Mouse (Mus musculus): ENCODE measurements at regions not wholly inside any gene's neighbourhood (a gene's known extent, or its start where the extent isn't known, plus 50 kb on each side); places are given as distances from the start of the nearest gene placed in this dataset.
A peak's percentile ranks its signal among the peaks of the same experiment; 100 is the strongest.

DNA sequence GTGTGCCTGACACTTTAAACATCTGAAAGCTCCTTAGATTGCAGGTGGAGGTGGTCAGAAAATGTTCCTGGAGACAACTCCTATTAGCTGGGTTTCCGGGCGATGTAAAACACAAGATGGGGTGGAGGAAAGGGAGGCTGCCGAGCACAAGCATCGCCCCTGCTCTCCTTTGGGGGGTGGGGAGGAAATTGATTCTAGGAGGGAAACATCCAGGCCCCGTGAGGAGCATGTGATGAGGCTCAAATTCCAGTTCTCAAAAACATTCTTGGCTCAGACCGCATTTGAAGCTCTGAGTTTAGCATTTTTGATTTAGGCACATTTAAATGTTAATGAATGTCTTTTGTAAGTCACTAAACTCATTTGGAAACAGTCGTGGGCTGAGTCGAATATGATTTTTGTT, 105.5 kb downstream of the Rpl14 start:
- no peak for DNase-seq (ENCODE audit: low read depth)

DNA sequence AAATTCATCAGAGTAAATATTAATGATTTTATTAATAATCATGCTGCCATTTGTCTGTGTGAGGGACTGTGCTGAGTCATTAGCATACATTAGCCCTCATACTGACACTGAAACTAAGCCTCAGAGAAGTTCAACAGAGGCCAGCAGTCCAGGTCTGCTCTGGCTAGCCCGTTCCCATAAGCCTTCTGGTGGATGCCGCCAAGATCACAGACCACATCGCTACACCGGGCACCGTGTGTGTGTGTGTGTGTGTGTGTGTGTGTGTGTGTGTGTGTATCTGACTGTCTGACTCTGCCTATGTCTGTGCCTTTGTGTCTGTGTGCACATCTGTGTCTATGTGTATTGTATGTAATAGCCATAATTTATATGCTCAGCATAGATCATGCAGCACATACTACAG, 106.0 kb downstream of the Rpl14 start:
- DNase-seq (ENCODE audit: low read depth): no peak

DNA sequence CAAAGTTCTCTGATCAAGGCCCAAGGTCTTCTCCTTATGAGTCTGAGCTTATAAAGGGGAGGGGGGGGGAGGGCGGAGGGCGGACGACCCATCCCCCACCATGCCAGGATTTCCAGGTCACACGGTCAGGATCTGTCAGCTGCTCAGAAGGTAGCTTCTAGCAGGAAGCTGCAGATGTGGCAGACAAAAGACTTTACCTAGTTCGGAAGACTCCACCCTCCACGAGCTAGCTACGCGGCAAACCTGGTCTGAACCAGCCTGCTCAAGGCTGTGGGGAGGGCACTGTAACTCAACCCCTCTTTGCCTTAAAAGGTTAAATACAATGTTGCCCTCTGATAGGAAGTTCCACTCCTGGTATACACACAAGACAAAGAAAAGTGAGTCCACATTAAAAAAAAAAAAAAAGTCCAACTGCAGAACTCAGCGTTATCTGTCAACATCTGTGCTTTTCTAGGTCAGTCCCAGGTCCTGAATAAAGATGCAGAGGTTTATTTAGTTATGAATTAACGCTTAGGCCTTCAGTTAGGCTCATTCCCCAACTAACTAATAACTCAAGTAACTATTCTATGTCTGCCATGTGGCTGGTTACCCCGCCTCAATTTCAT, 108.7 kb downstream of the Rpl14 start:
- DNase-seq (ENCODE audit: low read depth): no peak

DNA sequence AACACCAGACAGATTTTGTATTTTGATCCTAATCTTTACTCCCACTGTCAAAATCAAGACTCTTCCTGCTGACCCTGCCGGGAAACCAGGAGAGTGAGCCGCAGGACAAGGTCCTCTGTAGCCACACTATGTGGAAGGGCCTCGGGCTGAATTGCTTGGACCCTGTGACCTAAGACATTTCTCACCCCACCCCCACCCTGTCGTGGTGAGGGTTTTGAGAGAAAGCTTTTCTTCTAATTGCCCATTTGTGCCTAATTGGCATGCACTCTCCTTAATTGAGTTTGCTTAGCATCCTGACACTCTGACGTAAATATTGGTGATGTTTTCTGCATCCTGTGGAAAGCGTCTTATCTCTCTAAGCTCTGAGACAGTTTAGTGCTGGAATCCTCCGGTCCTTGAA, 110.2 kb downstream of the Rpl14 start:
- DNase-seq (ENCODE audit: low read depth): no peak

DNA sequence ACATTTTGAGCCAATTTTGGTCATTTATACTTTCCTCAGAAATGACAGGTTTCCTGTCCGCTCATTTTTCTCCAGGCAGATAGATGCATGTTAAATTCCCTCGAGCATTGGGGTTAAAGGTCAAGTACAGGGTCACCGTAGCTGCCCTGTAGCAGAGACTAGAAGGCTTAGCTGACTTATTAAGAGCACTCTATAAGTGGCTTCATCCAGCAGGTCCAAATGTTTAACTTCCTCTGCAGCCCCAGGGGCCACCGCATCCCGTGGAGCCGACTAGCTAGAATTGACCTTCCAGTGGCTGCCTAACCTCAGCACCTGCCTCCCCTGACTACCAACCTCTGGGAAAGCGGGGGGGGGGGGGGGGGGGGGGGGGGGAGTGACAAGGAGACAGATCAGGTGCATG, 114.7 kb downstream of the Rpl14 start:
- DNase-seq (ENCODE audit: low read depth): no peak

DNA sequence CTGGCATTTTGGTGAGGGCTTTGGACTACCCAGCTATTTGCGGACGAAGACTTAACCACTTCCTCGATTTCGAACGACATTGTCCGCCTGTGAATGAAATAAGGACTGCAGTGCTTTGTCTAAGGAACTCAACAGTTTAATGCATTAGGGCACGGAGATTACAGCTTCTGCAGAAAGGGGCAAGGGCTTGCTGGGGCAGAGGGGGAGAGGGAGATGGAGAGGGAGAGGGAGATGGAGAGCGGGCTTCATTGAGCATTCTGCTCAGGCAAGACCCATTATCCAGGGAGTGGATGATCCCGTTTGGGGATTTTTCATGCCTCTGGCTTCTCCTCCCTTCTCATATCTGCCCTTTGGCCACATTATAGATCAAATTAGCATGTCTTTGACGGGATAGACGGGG, 117.8 kb downstream of the Rpl14 start:
- DNase-seq (ENCODE audit: low read depth): no peak

DNA sequence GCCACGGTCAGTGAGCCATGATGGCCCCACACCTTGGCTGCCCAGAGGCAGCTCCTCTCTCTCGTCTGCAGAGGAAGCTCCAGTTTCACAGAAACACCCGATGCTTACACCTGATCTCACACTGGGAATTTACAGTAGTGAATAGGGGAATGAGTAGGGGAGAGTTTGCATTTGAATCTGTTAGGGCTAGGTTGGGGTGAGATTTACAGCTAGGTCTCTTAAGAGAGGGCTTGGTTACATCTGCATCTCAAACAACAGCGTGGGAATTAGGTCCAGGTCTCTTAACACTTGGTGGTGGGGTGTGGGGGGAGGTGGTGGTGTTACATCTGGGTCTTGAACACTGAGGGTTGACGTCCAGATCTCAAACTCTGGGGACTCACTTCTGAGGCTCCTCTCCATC, 119.3 kb downstream of the Rpl14 start:
- DNase-seq (ENCODE audit: low read depth): no peak

DNA sequence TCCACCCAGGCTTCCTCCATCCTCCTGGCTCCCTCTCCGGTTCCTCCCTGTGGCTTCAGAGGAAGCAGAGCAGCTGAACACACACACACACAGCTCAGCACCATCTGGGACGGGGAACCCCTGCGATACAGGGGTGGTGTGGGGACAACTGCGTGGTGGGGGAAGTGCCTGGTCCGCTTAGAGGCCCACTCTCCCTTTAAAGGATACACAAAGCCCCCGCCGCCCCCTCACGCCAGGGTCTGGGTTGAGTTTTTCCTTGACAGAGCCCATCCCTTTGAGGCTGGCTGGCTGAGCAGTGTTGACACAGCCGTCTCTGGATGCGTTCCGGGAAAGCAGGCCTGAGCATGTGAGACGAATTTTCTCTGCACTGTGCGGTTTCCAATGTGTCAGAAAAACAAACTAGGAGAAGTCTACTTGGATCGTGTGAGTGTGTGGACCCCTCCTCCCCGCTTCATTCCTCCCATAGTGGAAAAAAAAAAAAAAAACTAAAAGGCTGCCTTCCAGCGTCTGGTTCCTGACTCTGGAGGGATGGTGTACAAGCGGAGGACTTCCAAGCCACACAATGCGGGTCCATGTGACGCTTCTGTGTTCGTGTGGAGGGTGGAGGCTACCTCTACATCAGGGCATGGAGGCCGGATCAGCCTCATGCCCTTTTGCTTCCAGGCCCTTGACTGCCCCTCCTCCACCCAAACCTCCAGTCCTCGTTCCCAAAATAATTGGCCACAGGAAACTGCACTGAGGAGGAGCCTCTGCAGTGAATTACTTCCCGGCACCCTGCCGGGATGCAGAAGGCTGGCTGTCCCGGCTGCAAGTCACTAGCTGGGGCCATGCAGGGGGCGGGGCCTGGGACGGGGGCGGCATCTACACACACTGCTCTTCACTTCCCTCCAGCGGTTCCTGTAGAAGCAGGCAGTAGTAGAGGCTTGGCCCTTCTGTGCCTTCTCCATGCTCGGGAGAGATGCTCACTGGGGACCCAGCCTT, 120.0 kb downstream of the Rpl14 start:
- peak; percentile 22 for DNase-seq (ENCODE audit: low read depth)

DNA sequence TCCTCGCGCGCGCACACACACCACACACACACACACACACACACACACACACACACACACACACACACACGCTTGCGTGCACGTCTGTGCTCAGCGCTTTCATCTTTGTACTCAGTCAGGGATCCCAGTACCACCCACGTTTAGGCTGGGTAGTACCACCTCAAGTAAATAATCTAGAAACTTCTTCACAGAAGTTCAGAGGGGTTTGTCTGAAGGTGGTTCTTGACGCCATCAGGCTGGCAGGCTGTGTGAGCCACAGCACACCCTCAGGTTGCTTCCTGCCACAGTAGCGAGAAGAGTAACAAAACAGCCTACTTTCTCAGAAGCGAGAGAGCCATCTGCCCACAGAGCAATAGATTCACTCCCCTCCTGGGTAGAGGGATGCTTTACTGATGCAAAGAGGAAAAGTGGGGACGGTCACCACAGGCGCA, 120.7 kb downstream of the Rpl14 start:
- no peak for DNase-seq (ENCODE audit: low read depth)

DNA sequence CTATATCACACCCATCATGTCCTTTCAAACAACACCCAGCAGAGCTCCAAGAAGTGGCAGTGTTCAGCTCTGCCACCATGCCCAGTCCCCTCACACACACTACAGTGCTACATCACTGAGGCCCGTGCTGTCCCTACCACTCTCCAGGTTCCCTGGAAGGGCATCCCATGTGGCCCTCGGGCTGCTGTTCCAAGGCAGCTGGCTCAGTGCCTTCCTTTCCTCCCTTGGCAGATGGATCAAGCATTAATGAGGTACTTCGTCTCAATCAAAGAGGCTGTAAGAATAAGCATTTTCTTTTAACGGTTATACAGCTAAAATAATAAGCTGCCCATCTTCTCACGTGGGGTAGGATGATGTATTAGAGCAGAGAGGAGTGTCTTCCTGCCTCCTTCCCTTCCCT, 123.2 kb downstream of the Rpl14 start:
- no peak for DNase-seq (ENCODE audit: low read depth)

DNA sequence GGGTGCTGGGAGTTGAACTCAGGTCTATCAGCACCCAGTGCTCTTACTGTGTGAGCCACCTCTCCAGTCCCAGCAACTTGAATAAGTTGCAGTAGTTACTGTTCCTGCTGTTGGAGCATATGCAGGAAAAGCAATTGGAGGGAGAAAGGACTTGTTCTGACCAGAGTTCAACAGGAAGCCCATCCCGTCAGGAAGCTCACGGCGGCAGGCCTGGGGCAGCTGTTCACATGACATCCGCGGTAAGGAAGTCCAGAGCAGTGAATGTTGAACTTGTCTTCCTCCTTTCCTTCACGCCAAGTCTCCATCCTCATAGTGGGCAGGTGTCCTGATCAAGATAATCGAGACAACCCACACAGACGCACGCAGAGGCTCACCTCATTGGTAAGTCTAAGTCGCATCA, 124.7 kb downstream of the Rpl14 start:
- no peak for DNase-seq (ENCODE audit: low read depth)

DNA sequence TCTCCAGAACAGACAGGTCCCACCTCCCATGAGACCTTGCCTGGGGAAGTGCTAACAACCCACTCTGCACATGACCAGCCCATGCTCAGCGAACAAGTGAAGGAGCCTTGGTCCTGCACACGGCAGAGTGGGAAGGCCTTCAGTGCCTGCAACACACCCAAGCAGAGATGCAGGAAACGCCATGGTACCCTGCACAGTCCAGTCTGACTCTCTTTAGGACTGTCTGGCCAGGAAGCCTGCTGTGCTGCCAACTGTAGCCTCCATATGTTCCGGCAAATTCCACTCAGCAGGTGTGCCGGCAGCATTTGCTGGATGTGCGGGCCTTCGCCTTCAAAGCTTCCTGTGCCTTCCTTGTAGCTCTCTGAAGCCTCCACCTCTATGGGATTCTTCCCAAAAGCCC, 126.5 kb downstream of the Rpl14 start:
- no peak for DNase-seq (ENCODE audit: low read depth)

DNA sequence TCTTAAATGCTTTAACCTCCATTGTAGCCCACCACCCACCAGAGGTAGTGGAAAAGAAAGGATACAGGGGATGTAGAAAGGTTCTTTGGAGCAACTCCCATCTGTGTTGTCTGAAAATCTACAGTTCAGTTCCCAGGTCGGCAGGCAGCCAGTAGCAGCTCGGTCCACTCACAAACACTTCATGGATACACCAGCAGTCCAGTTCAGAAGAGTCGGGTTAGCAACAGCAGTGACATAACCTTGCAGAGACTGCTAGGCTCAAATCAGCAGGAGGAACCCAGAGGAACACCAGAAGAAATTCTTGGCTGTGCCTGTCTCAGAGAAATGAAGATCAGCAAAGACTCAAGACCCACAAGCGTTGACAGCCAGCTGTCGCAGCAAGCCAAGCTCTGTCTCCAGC, 128.5 kb downstream of the Rpl14 start:
- no peak for DNase-seq (ENCODE audit: low read depth)

DNA sequence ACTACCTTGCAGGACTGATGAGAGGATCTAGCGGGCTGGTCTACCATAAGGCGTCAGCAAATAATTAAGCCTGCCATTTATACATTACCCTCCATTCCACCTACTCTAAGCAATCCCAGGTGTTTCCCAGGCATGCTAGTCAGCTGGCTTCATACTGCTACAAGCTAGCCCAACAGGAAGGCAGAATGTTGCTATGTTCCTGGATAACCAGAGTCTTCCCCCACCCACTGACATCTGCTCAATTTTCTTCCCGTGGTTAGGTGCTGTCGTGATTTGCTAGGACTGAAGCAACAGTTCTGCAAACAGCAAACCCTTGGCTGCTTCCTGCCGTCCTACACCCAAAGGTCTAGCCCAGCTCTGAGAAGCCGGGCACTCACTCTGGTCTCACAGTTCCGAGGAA, 131.6 kb downstream of the Rpl14 start:
- DNase-seq (ENCODE audit: low read depth): no peak

DNA sequence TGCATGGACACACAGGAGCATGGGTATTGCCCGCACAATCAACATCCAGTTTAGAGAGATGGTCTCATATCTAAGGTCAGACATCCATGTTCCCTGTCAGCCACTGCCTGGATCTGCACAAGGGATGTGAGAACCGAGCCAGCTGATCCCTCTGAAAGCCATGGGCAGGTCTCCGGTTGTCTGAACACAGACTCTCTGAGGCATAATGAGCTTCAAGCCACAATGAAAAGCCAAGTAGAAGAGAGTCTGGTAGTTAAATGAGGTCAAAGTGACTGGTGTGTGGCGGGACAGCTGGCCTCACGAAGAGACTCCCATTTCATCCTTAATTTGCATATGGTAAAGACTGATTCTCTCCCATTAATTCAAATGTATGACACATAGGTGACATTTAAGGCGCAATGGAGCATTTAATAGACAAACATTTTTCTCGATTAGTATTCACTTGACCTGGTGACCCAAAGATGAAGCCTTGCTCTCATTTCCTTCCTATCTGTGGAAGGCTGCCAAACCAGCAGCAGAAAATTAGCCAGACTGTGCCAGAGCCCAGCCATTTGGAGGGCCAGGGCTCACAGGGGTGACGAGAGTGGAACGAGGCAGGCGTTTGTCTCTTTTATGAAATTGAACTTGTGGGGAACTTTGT, 132.2 kb downstream of the Rpl14 start:
- no peak for DNase-seq (ENCODE audit: low read depth)

DNA sequence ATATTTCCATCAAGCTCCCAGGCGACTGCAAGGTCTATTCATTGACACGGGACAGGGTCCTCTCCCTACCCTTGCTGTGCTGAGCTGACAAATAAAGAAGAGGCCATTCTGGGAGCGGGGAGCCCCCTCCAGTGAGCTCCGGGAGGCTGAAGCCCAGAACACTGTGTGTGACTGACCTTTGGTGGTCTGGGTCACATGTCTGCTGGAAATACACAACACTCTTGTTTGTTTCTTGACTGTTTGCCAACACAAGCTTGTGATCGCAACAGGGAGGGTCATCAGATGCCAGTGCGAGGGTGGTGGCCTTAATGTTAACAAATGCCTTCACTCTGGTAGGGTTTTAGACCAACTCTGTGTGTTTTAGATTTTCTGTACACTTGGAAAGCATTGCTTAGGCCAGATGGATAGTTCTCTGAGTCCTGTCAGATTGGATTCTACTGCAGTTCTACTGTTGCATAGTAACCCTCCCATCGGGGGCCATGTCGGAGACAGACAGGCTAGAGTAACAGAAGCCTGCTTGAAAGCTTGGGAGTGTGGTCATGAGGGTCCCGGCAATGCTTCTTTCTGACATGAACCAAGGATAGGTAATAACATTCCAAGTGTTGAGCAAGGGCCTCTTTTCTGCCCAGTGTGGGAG, 135.4 kb downstream of the Rpl14 start:
- DNase-seq (ENCODE audit: low read depth): no peak

DNA sequence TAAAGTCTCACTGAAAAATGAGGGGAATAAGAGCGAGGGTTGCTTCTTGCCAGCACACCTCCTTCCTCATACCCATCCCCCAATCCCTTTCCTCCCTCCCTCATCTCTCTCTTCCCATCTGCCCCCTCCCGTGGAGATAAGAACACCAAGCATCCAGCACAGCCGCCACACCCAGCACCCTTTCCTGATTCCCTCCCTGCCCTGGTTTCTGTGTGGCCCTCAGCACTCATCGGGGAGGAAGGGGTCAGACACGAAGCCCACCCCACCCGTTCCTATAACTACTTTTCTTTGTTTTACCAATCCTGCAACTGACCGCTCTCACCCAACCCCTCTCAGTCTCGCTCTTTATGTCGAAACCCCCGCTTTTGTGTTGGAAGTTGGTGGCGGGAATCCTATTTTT, 137.3 kb downstream of the Rpl14 start:
- no peak for DNase-seq (ENCODE audit: low read depth)

DNA sequence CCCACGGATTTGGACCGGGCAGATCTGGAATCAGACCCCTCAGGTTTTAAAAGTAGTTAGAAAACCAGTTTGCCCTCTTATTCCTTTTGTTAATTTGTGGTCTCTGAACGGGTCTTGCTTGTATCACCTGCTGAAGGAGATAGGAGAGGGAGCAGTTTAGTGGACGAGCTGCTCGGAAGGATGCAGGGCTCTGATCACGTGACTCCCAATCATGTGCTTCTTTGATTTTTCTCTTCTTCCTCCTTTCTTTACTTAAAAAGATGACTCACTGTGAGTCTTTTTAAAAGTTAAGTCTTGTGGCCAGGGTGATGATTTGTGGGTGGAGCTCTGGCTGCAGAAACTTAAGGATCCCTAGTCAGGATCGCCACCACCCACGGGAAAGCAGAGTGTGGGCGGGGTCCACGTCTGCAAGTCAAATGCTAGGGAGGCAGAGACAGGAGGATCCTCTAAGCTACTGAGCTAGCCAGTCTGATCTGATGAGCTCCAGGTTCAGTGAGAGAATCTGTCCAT, 138.0 kb downstream of the Rpl14 start:
- DNase-seq (ENCODE audit: low read depth): no peak

DNA sequence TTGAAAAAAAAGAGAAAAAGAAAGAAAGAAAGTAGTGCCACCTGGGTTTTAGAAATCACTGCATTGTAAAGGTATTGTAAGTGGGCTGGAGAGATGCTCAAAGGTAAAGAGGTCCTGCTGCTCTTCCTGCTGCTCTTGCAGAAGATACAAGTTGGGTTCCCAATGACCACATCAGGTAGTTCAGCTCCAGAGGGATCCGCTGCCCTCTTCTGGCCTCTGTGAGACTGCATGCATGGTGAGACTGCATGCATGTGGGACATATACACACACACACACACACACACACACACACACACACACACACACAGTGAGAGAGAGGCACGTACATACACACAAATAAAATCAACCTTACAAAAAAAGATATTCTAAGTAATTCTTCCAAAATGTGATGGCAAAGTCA, 141.7 kb downstream of the Rpl14 start:
- DNase-seq (ENCODE audit: low read depth): no peak

DNA sequence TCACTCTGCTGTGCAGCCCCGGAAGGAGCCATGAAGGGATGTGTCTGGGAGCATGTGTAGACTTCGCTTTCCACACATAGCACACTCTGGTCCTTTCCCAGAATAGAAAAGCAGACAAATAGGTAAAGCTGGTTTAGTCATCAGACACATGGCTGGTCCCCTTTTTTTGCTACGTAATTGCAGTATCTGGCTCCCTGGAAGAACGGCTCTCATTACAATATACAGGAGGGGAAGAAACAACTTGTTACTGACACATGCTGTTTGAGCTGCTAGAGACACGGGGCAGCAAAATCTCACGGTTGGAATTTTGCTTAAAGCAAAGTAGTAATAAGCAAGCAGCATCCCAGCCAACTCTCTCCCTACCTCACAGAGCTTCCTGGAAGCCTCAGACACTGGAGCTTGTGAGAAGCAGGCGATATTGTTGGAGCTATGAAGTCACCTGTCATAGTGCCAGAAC, 144.4 kb downstream of the Rpl14 start:
- DNase-seq (ENCODE audit: low read depth): no peak

DNA sequence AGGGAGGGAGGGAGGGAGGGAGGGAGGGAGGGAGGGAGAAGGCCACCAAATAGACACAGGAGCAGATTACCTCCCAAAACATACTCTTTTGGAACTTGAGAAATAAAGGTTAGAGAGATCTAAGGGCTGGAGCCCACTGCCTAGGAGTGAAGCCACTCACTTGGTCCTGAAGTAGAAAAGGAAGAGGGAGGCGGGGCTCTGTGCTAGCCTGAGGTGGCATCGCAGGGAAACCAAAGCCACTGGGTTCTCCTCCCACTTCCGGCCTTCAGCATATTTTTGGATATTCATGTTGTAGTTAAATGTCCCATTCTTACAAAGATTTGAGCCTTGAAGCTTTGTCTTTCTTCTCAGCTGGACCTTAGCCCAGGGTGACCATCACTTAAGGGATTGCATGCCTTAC, 147.6 kb downstream of the Rpl14 start:
- DNase-seq (ENCODE audit: low read depth): no peak

DNA sequence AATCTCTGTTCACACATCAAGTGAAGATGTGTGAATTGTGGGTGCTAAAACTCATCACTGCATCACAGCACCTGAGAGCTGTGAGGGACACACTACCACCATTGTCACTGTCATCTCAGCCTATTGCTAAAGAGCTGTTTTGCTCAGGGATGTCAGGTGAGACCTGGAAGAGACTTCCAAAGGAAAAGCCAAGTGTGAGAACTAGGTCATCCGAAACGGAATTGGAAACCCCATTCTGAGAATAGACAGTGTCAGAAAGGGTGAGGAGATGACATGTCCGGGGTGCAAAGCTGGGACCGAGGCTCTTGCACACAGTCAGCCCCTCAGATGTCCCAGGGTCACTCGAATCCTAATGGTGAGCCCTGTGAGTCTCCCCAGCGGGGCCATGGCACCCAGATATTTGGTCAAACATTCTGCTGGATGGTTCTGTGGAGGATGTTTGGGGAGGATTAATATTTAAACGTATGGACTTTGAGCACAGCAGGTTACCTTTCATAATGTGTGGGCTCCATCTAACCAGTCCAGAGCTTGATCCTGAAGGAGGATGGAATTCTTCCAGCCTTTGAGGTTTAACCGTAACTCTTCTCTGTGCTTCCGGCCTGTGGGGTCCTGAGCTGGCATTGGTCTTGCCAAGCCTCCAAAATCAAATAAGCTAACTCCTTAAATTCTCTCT, 150.3 kb downstream of the Rpl14 start:
- no peak for DNase-seq (ENCODE audit: low read depth)
